ENCODE assay signal across 9 mouse cellular contexts in genomic region chr13:29628607-29629006, GRCm38 (mm10).
DNase-seq lines count a peak whose midpoint lies in the region; ATAC-seq lines count a peak whose summit lies in the region.
"Had no signal": no experiment of that assay in that cellular context is flagged by ENCODE, and none has a peak within 500 bp of the region (broad histone marks: within the 10 kb centered on the region; RNA-seq: fewer than 3 reads in every experiment).

No protein-coding gene starts in this region.

- 4% methylated on average over 5 of the region's 5 CpGs for WGBS in heart, embryonic 14.5 days
- WGBS in liver, embryonic 16.5 days (ENCODE audit: insufficient replicate concordance): 65% methylated on average over 5 of the region's 5 CpGs

- no peaks in the 10 kb centered on the region for H3K9me3 ChIP-seq in heart, embryonic 14.5 days (ENCODE audit: control insufficient read depth, low read length)
- no peaks in the 10 kb centered on the region for H3K9me3 ChIP-seq in liver, embryonic 16.5 days (replicated peaks; ENCODE audit: control insufficient read depth, low read length)
- H3K9me3 ChIP-seq: limb, embryonic 15.5 days had no signal

- peak overlapping the region; percentile 92 to 95 for H3K27ac ChIP-seq in heart, embryonic 14.5 days (replicated peaks in 1 of 2; ENCODE audit: control insufficient read depth in 1 of 2, insufficient read depth in 1 of 2, low read depth in 2 of 2, low read length in 2 of 2)
- H3K27ac ChIP-seq in liver, embryonic 16.5 days (ENCODE audit: low read length): no peak overlapping the region
- H3K27ac ChIP-seq: limb, embryonic 15.5 days had no signal

- H3K36me3 ChIP-seq in heart, embryonic 14.5 days (ENCODE audit: control insufficient read depth, insufficient read depth, low read length): no peaks in the 10 kb centered on the region
- H3K36me3 ChIP-seq in liver, embryonic 16.5 days (ENCODE audit: control insufficient read depth, insufficient read depth): no peaks in the 10 kb centered on the region
- H3K36me3 ChIP-seq: limb, embryonic 15.5 days had no signal

- intact Hi-C loops in gastrocnemius, postnatal 36 days (cut with DNase I): no loop called here

- peak; percentile 69 for DNase-seq in urinary bladder, postnatal 14 days (ENCODE audit: low spot score)
- no peak for DNase-seq in urinary bladder, postnatal 4 days (ENCODE audit: low spot score in 2 of 2)
- DNase-seq in spleen, adult 12 weeks (ENCODE audit: low spot score): no peak
- no peak for DNase-seq in right cerebral cortex, postnatal 4 days
- no peak for DNase-seq in gastrocnemius, postnatal 10 days
- DNase-seq in gastrocnemius, postnatal 36 days: no peak

- H3K4me2 ChIP-seq in heart, embryonic 14.5 days (ENCODE audit: low read length): peak overlapping the region; percentile 58
- no peak overlapping the region for H3K4me2 ChIP-seq in liver, embryonic 16.5 days (ENCODE audit: low read depth, low read length)
- H3K4me2 ChIP-seq: limb, embryonic 15.5 days had no signal

- peaks cover 12 to 58% of the 10 kb centered on the region in 2 experiments for H3K4me1 ChIP-seq in heart, embryonic 14.5 days (ENCODE audit: control insufficient read depth in 2 of 2, insufficient read depth in 2 of 2, low read length in 2 of 2)
- H3K4me1 ChIP-seq in liver, embryonic 16.5 days (ENCODE audit: control insufficient read depth, low read depth, low read length): no peaks in the 10 kb centered on the region

- ATAC-seq in heart, embryonic 14.5 days (ENCODE audit: insufficient number of reproducible peaks, insufficient read depth, low FRiP score, low read depth): peak; percentile 81
- ATAC-seq in liver, embryonic 16.5 days (ENCODE audit: low read depth): peak; percentile 54; the same call in 1 of the 2 replicates

- H3K4me3 ChIP-seq in heart, embryonic 14.5 days (ENCODE audit: control insufficient read depth in 1 of 2, insufficient read depth in 1 of 2, low read depth in 1 of 2, low read length in 2 of 2): no peak overlapping the region; a peak in 1 of 4 replicates
- no peak overlapping the region for H3K4me3 ChIP-seq in liver, embryonic 16.5 days (ENCODE audit: low read depth, low read length)
- H3K4me3 ChIP-seq: limb, embryonic 15.5 days had no signal

- peak overlapping the region; percentile 64 for H3K9ac ChIP-seq in heart, embryonic 14.5 days (ENCODE audit: low read length)
- no peak overlapping the region for H3K9ac ChIP-seq in liver, embryonic 16.5 days (ENCODE audit: low read depth, low read length)
- H3K9ac ChIP-seq: limb, embryonic 15.5 days had no signal

- no peaks in the 10 kb centered on the region for H3K27me3 ChIP-seq in heart, embryonic 14.5 days (ENCODE audit: control insufficient read depth, insufficient read depth, low read length)
- no peaks in the 10 kb centered on the region for H3K27me3 ChIP-seq in liver, embryonic 16.5 days (ENCODE audit: control insufficient read depth, insufficient read depth, low read depth, low read length)
- H3K27me3 ChIP-seq: limb, embryonic 15.5 days had no signal
